Mouse (Mus musculus): Measurements from ENCODE around the gene Tnf. TPM values are rescaled to one million over a fixed set of nuclear protein-coding genes. Genes with fewer than 3 reads are reported as not detected.
A peak's percentile ranks its signal among the peaks of the same experiment; 100 is the strongest.

The Tnf gene
- polyA plus RNA-seq, 1 experiment from 2014 or later = 0.23 TPM

- WGBS = 1% methylated on average over 16 of the region's 16 CpGs
- Histone ChIP-seq H3K27me3 (replicated peaks; ENCODE audit: control insufficient read depth, insufficient read depth, low read length) (no peaks in the 10 kb centered on the region), H3K9ac (ENCODE audit: low read depth, low read length) (peak overlapping the region; percentile 99), H3K27ac (ENCODE audit: low read length) (peak overlapping the region; percentile 99), H3K4me2 (ENCODE audit: low read depth, low read length) (peak overlapping the region; percentile 93), H3K36me3 (ENCODE audit: control insufficient read depth, insufficient read depth, low read length) (peaks cover 40% of the 10 kb centered on the region), H3K4me1 (ENCODE audit: control insufficient read depth, insufficient read depth, low read length) (peaks cover 51% of the 10 kb centered on the region), H3K9me3 (ENCODE audit: control insufficient read depth, low read length) (no peaks in the 10 kb centered on the region), H3K4me3 (ENCODE audit: low read length) (peak overlapping the region; percentile 83)
- no peak for ATAC-seq
Observed at GRCm38 (mm10) chr17:35243086-35243485, 41.3 kb upstream of the Tnf start.

DNA sequence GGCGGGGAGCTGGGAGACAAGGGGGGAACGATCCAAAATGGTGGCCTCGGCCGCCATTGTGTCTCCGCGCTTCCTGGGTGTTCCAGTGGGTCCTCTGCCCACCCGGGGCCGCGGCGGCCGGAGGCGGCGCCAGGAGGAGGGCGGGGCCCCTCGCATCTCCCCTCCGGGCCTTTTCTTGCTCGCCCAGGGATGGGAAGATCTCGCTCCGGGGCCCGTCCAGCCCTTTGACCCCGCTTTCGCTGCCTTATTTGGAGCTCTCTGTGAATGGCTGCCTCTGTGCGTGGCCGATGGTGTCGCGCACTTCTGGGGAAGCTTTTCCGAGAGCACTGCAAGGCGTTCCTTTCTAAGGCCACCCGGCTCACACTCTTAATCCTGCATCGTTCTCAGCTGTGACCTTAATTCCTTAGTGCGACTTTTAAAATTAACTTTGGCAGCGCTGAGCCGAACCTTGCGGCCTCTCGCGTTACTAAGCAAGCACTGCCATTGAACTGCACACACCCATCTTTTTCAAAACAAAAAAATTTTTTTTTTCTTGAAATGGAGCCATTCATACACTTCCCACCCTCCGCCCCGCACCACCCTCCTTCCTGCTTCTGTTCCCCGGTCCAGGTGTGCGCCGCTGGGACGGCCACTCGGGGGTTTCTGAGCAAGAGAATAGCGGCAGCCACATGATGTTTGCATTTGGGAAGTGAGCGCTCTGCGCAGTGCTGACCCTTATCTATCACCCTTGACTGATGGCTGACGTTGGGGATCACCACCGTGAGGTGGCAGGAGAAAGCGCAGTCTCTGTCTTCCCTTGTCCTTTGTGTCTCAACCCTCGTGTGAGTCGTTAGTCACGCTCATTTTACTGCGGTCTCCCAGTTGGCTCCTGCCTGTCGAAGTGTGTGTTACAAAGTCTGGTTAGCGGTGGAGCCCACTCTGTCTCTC lies 40.5 kb upstream of the Tnf start:
- Histone ChIP-seq H3K9ac (ENCODE audit: low read depth, low read length) (peak overlapping the region; percentile 99), H3K4me3 (ENCODE audit: low read length) (peak overlapping the region; percentile 83), H3K27me3 (replicated peaks; ENCODE audit: control insufficient read depth, insufficient read depth, low read length) (no peaks in the 10 kb centered on the region), H3K36me3 (ENCODE audit: control insufficient read depth, insufficient read depth, low read length) (peaks cover 34% of the 10 kb centered on the region), H3K4me1 (ENCODE audit: control insufficient read depth, insufficient read depth, low read length) (peaks cover 45% of the 10 kb centered on the region), H3K27ac (ENCODE audit: low read length) (peak overlapping the region; percentile 99), H3K9me3 (ENCODE audit: control insufficient read depth, low read length) (no peaks in the 10 kb centered on the region), H3K4me2 (ENCODE audit: low read depth, low read length) (peak overlapping the region; percentile 93)
- peak; percentile 53 for ATAC-seq
- WGBS = under 1% methylated on average over 55 of the region's 55 CpGs

DNA sequence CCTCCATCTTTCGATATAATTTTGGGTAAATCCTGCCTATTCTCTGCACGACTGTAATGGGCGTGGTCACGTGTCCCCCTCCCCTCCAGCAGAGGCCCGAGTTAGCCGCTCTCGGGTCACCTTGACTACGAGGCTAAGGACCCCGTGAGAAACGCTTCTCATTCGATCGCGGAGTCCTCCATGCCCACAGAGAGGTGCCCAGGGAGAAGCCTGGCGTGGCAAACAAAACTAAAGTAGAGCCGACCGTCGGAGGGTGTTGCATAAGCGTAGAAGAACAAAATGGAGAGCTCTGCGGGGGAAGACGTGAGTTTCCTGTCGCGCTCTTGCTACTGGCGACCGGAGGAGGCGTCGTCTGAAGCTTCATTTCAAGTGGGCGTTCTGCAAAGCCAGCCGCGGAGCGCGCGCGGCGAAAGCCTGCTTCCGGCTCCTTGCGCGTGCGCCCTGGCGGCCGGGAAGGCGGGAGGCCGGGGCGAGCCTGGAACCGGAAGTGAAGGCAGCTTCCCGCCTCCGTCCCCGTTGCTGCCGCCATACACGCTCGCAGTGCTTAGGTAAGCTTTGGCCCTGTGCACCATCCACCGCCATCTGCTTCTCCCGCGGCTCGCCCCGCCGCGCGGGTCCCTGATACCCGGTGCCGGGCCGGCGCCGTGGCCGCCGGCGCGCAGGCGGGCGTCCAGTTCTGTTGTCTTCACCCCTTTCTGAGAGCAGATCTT lies 39.7 kb upstream of the Tnf start, which contains the start of gene Ddx39b:
Gene Ddx39b, plus strand, starts transcription at position 442 of the 710 bp plus-strand sequence.
- Histone ChIP-seq H3K4me2 (ENCODE audit: low read depth, low read length) (peak within 1 kb of the TSS; percentile 93), H3K9ac (ENCODE audit: low read depth, low read length) (peak within 1 kb of the TSS; percentile 99), H3K27ac (ENCODE audit: low read length) (peak within 1 kb of the TSS; percentile 99), H3K4me3 (ENCODE audit: low read length) (peak within 1 kb of the TSS; percentile 83), H3K27me3 (replicated peaks; ENCODE audit: control insufficient read depth, insufficient read depth, low read length) (no peaks in the 10 kb centered on the region), H3K9me3 (ENCODE audit: control insufficient read depth, low read length) (no peaks in the 10 kb centered on the region), H3K36me3 (ENCODE audit: control insufficient read depth, insufficient read depth, low read length) (peaks cover 26% of the 10 kb centered on the region), H3K4me1 (ENCODE audit: control insufficient read depth, insufficient read depth, low read length) (peaks cover 40% of the 10 kb centered on the region)
- peak; percentile 90 for ATAC-seq
- under 1% methylated on average over 65 of the region's 69 CpGs for WGBS

DNA sequence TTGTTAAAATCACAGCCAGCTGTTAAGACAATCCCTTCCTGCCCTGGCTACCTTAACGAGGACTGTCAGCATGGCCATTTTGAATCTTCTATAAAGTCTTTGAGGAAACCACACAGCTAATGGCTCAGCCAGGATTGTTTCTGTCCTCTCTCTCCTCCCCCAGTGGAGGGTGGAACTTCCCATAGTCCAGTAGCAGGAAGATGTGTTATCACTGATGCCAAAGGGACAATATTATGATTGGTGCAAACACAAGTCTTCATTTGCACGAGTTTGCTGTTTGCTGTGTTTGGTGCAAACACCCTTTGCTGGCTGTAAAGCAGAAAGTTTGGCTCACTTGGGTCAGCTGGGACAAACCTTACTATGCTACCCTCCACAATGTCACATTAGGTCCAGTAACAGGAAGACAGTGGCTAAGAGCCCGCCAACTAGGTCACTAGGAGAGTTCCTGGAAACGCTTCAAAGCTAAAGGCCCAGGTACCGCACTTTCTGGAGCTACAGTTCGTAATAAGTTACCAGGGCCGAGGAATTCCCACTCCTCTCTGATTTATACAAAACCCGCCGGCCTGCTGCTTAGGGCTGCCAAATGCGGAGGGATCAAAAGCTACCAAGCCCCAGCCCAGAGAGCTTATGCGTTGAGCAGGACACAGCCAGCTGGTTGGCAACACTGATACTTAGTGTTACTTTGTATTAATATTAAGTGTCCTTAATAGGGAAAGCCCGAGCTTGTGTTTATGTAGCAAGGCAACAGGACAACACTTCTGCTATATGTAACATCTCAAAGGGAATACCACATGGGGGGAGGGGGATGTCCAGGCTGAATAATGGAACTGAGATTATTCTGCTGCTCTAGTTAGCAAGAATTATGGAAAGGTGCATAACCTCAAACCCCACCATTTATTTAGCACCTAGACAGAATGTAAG lies 38.8 kb upstream of the Tnf start:
- Histone ChIP-seq H3K36me3 (ENCODE audit: control insufficient read depth, insufficient read depth, low read length) (peaks cover 17% of the 10 kb centered on the region), H3K4me3 (ENCODE audit: low read length) (peak overlapping the region; percentile 83), H3K27me3 (replicated peaks; ENCODE audit: control insufficient read depth, insufficient read depth, low read length) (no peaks in the 10 kb centered on the region), H3K9ac (ENCODE audit: low read depth, low read length) (peak overlapping the region; percentile 72), H3K4me1 (ENCODE audit: control insufficient read depth, insufficient read depth, low read length) (peaks cover 33% of the 10 kb centered on the region), H3K27ac (ENCODE audit: low read length) (peak overlapping the region; percentile 99), H3K9me3 (ENCODE audit: control insufficient read depth, low read length) (no peaks in the 10 kb centered on the region), H3K4me2 (ENCODE audit: low read depth, low read length) (peak overlapping the region; percentile 60)
- no peak for ATAC-seq
- WGBS = 25% methylated on average over 12 of the region's 12 CpGs

DNA sequence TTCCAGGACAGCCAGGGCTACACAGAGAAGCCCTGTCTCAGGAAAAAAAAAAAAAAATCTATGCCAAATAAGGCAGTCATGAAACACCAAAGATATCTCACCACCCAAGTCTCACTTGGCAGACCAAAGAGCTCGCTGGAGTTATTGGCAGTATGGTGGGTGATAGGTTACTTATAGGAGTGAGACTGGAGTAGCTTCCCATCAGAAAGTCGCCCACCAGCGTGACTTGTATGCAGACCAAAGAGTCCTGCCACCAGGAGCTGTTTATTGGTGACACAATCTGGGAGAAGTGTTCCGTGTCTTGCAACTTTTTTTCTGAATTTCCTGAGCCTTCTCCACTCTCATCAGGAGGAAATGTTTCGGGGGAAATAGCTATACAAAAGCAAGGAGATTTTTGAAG lies 37.9 kb upstream of the Tnf start:
- ATAC-seq = no peak
- Histone ChIP-seq H3K4me1 (ENCODE audit: control insufficient read depth, insufficient read depth, low read length) (peaks cover 24% of the 10 kb centered on the region), H3K9ac (ENCODE audit: low read depth, low read length) (no peak overlapping the region), H3K36me3 (ENCODE audit: control insufficient read depth, insufficient read depth, low read length) (peaks cover 10% of the 10 kb centered on the region), H3K27ac (ENCODE audit: low read length) (no peak overlapping the region), H3K9me3 (ENCODE audit: control insufficient read depth, low read length) (no peaks in the 10 kb centered on the region), H3K4me2 (ENCODE audit: low read depth, low read length) (no peak overlapping the region), H3K27me3 (replicated peaks; ENCODE audit: control insufficient read depth, insufficient read depth, low read length) (no peaks in the 10 kb centered on the region), H3K4me3 (ENCODE audit: low read length) (no peak overlapping the region)
- 80% methylated on average over 5 of the region's 5 CpGs for WGBS

DNA sequence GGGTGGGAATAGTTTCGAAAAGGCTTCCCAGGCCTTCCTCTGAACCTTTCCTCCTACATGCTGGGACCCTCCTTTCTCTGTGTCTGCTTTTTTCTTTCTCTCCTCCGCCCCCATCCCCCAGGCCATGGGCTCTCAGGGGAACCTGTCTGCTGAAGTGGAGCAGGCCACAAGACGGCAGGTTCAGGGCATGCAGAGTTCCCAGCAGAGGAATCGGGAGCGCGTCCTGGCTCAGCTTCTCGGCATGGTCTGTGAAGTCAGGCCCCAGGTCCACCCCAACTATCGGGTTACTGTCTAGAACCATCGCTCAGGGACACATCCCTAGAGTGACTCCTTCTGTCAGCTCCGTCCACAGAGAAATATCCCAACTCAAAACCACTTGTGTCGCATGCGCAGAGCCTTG lies 35.7 kb upstream of the Tnf start:
- no peak overlapping the region for H3K27ac ChIP-seq (ENCODE audit: low read length)
- ATAC-seq = no peak
- H3K9me3 ChIP-seq (ENCODE audit: control insufficient read depth, low read length) = no peaks in the 10 kb centered on the region
- WGBS = 87% methylated on average over 12 of the region's 12 CpGs
- H3K4me3 ChIP-seq (ENCODE audit: low read length) = no peak overlapping the region
- no peaks in the 10 kb centered on the region for H3K27me3 ChIP-seq (replicated peaks; ENCODE audit: control insufficient read depth, insufficient read depth, low read length)
- H3K4me2 ChIP-seq (ENCODE audit: low read depth, low read length) = no peak overlapping the region
- peaks cover 28% of the 10 kb centered on the region for H3K4me1 ChIP-seq (ENCODE audit: control insufficient read depth, insufficient read depth, low read length)
- H3K9ac ChIP-seq (ENCODE audit: low read depth, low read length) = no peak overlapping the region
- no peaks in the 10 kb centered on the region for H3K36me3 ChIP-seq (ENCODE audit: control insufficient read depth, insufficient read depth, low read length)

- no peaks in the 10 kb centered on the region for H3K27me3 ChIP-seq (replicated peaks; ENCODE audit: control insufficient read depth, insufficient read depth, low read length)
- H3K4me1 ChIP-seq (ENCODE audit: control insufficient read depth, insufficient read depth, low read length) = peaks cover 32% of the 10 kb centered on the region
- 76% methylated on average over 9 of the region's 9 CpGs for WGBS
- H3K27ac ChIP-seq (ENCODE audit: low read length) = no peak overlapping the region
- no peak for ATAC-seq
- H3K9ac ChIP-seq (ENCODE audit: low read depth, low read length) = peak overlapping the region; percentile 95; the same call in 1 of the 2 replicates
- H3K9me3 ChIP-seq (ENCODE audit: control insufficient read depth, low read length) = no peaks in the 10 kb centered on the region
- H3K4me2 ChIP-seq (ENCODE audit: low read depth, low read length) = no peak overlapping the region
- H3K4me3 ChIP-seq (ENCODE audit: low read length) = no peak overlapping the region
- no peaks in the 10 kb centered on the region for H3K36me3 ChIP-seq (ENCODE audit: control insufficient read depth, insufficient read depth, low read length)
Observed at GRCm38 (mm10) chr17:35236996-35237395, 35.2 kb upstream of the Tnf start.

GRCm38 (mm10) chr17:35236390-35236746 lies 34.6 kb upstream of the Tnf start:
- Histone ChIP-seq H3K4me1 (ENCODE audit: control insufficient read depth, insufficient read depth, low read length) (peaks cover 36% of the 10 kb centered on the region), H3K27ac (ENCODE audit: low read length) (peak overlapping the region; percentile 99), H3K4me2 (ENCODE audit: low read depth, low read length) (peak overlapping the region; percentile 86), H3K36me3 (ENCODE audit: control insufficient read depth, insufficient read depth, low read length) (no peaks in the 10 kb centered on the region), H3K9ac (ENCODE audit: low read depth, low read length) (peak overlapping the region; percentile 95), H3K9me3 (ENCODE audit: control insufficient read depth, low read length) (no peaks in the 10 kb centered on the region), H3K27me3 (replicated peaks; ENCODE audit: control insufficient read depth, insufficient read depth, low read length) (no peaks in the 10 kb centered on the region), H3K4me3 (ENCODE audit: low read length) (peak overlapping the region; percentile 75)
- 2% methylated on average over 18 of the region's 18 CpGs for WGBS
- peak; percentile 63 for ATAC-seq
